Mouse (Mus musculus) forebrain, embryonic 15.5 days (tissue): ENCODE data around the gene Mup1. TPM values are rescaled to one million over a fixed set of nuclear protein-coding genes. Genes with fewer than 3 reads are reported as not detected.
"Not testable (repeated sequence)": the region's sequence is repeated elsewhere in the genome, so short reads cannot be mapped to it uniquely, and the experiment has no call there.

ENCODE experiments used
- ATAC-seq: fragments of 200-750 bp; cut with Nextera tagmentation; replicated peaks from 2 replicates; pipeline ENCODE4 v1.8.0; 2017; ENCODE audit warnings: mild to moderate bottlenecking, moderate TSS enrichment, moderate library complexity
- H3K27ac ChIP-seq: fragments of 300-500 bp; sonication (generic); replicated peaks from 2 replicates; pipeline ENCODE4 v1.5.1; 2015; ENCODE audit warnings: mild to moderate bottlenecking, inconsistent platforms
- H3K27me3 ChIP-seq: fragments of 300-500 bp; sonication (generic); 2 replicates; pipeline ENCODE4 v1.6.1; 2015; ENCODE audit warnings: inconsistent platforms
- H3K36me3 ChIP-seq: fragments of 300-500 bp; sonication (generic); 2 replicates; pipeline ENCODE4 v1.6.1; 2015; ENCODE audit warnings: mild to moderate bottlenecking, inconsistent platforms
- H3K4me1 ChIP-seq: fragments of 300-500 bp; sonication (generic); 2 replicates; pipeline ENCODE4 v1.6.1; 2015; ENCODE audit warnings: inconsistent platforms
- H3K4me2 ChIP-seq: fragments of 300-500 bp; sonication (generic); replicated peaks from 2 replicates; pipeline ENCODE4 v1.6.1; 2015; ENCODE audit warnings: mild to moderate bottlenecking, inconsistent platforms
- H3K4me3 ChIP-seq: fragments of 300-500 bp; sonication (generic); 2 replicates; pipeline ENCODE4 v1.5.1; 2015; ENCODE audit warnings: mild to moderate bottlenecking, inconsistent platforms
- H3K9ac ChIP-seq: fragments of 300-500 bp; sonication (generic); replicated peaks from 2 replicates; pipeline ENCODE4 v1.6.1; 2015; ENCODE audit warnings: mild to moderate bottlenecking, inconsistent platforms
- H3K9me3 ChIP-seq: fragments of 300-500 bp; sonication (generic); 2 replicates; pipeline ENCODE4 v1.6.1; 2016; ENCODE audit warnings: inconsistent platforms
- WGBS: fragments of 180-500 bp; shearing (Covaris S2); methylation state at CpG from one replicate; pipeline ENCODE4 v1.1.7; 2015; ENCODE audit warnings: mixed read lengths; 5-methylcytosine and 5-hydroxymethylcytosine counted together
- polyA plus RNA-seq: library from polyadenylated mRNA; unstranded; fragments of >200 nt; fragmentation: Nextera tagmentation; extraction: Ambion mirVana; gene quantifications from 2 replicates; pipeline ENCODE4 v1.2.1, GENCODE M21; 2015

Mup1 gene
- not detected in 2 replicates for polyA plus RNA-seq

- H3K4me1 ChIP-seq, H3K4me2 ChIP-seq, H3K27me3 ChIP-seq, H3K4me3 ChIP-seq, H3K27ac ChIP-seq, H3K9me3 ChIP-seq, H3K9ac ChIP-seq, ATAC-seq, H3K36me3 ChIP-seq: not testable (repeated sequence)
- 84% methylated on average over 2 of the region's 4 CpGs for WGBS
These were observed at the start of gene Mup1 for GRCm38 (mm10) chr4:60501860-60502259. Gene Mup1, minus strand, starts transcription at chr4:60501960.

Other genes with a start within 250 kb of the Mup1 start
- gene Mup9, start 80.0 kb downstream of the Mup1 start, polyA plus RNA-seq = not detected in 2 replicates
- not detected in 2 replicates for gene Mup10, start 80.2 kb upstream of the Mup1 start, polyA plus RNA-seq
- gene Mup11, start 160.5 kb upstream of the Mup1 start, polyA plus RNA-seq = not detected in 2 replicates
- gene Mup12, start 239.4 kb upstream of the Mup1 start, polyA plus RNA-seq = not detected in 2 replicates